Mouse (Mus musculus) testis, adult 10 weeks (tissue): ENCODE results near the gene Dxo. TPM values are rescaled to one million over a fixed set of nuclear protein-coding genes. Genes with fewer than 3 reads are reported as not detected.

Source experiments
- polyA plus RNA-seq: library from polyadenylated mRNA; stranded (reverse); fragments of 350-450 nt; fragmentation: Illumina TruSeq; extraction: RNeasy Lipid Tissue Mini Kit (QIAGEN cat#74804); gene quantifications from one replicate; pipeline ENCODE4 v1.2.3, GENCODE M21; 2014; ENCODE audit warnings: low read depth, low replicate concordance

The Dxo gene
- 5.8 TPM for polyA plus RNA-seq

GRCm38 (mm10) chr17:34836856-34837221, at the start of gene Dxo, which contains the start of gene Stk19:
Gene Dxo (plus strand): TSS chr17:34837019.
Gene Stk19 (minus strand): TSS chr17:34836945.

GRCm38 (mm10) chr17:34804301-34804700, 32.5 kb upstream of the Dxo start, which contains the start of gene Cyp21a1:
Gene Cyp21a1 (minus strand): TSS chr17:34804561.

GRCm38 (mm10) chr17:34849722-34850516, 13.1 kb downstream of the Dxo start, which contains the start of the genes Skiv2l and Nelfe:
Gene Skiv2l (minus strand): TSS chr17:34850210.
Gene Nelfe (plus strand): TSS chr17:34850391.

GRCm38 (mm10) chr17:34862416-34863081, 25.7 kb downstream of the Dxo start, which contains the start of gene Cfb:
Gene Cfb (minus strand): TSS chr17:34862518.

GRCm38 (mm10) chr17:34879336-34879879, 42.6 kb downstream of the Dxo start, which contains the start of gene Zbtb12:
Gene Zbtb12 (plus strand): TSS chr17:34879483.

GRCm38 (mm10) chr17:34881683-34882310, 45.0 kb downstream of the Dxo start, which contains the start of gene Gm20547:
Gene Gm20547 (minus strand): TSS chr17:34882042.

Other genes starting within 250 kb of the Dxo start
- not detected for gene Gpsm3, start 247.2 kb upstream of the Dxo start, polyA plus RNA-seq
- 3.5 TPM for gene Pbx2, start 245.8 kb upstream of the Dxo start, polyA plus RNA-seq
- not detected for gene Ager, start 239.2 kb upstream of the Dxo start, polyA plus RNA-seq
- gene Rnf5, start 233.3 kb upstream of the Dxo start, polyA plus RNA-seq: 7.4 TPM
- 14.5 TPM for gene Agpat1, start 232.8 kb upstream of the Dxo start, polyA plus RNA-seq
- gene Egfl8, start 221.0 kb upstream of the Dxo start, polyA plus RNA-seq: not detected
- 2.6 TPM for gene Ppt2, start 208.5 kb upstream of the Dxo start, polyA plus RNA-seq
- gene Prrt1, start 207.5 kb upstream of the Dxo start, polyA plus RNA-seq: 0.24 TPM
- gene Fkbpl, start 192.3 kb upstream of the Dxo start, polyA plus RNA-seq: 119 TPM
- gene Atf6b, start 189.9 kb upstream of the Dxo start, polyA plus RNA-seq: 1.6 TPM
- not detected for gene Tnxb, start 166.5 kb upstream of the Dxo start, polyA plus RNA-seq
- gene C4b, start 93.1 kb upstream of the Dxo start, polyA plus RNA-seq: 1.2 TPM
- gene Cyp21a1, start 32.5 kb upstream of the Dxo start, polyA plus RNA-seq: not detected
- 8.2 TPM for gene Stk19, start 74 bp upstream of the Dxo start, polyA plus RNA-seq
- 7.9 TPM for gene Skiv2l, start 13.2 kb downstream of the Dxo start, polyA plus RNA-seq
- 10.0 TPM for gene Nelfe, start 13.4 kb downstream of the Dxo start, polyA plus RNA-seq
- 0.43 TPM for gene Cfb, start 25.5 kb downstream of the Dxo start, polyA plus RNA-seq
- gene Zbtb12, start 42.5 kb downstream of the Dxo start, polyA plus RNA-seq: 0.18 TPM
- 0.08 TPM for gene Gm20547, start 45.0 kb downstream of the Dxo start, polyA plus RNA-seq
- gene C2, start 61.2 kb downstream of the Dxo start, polyA plus RNA-seq: 6.5 TPM
- gene Ehmt2, start 61.5 kb downstream of the Dxo start, polyA plus RNA-seq: 25.4 TPM
- not detected for gene Slc44a4, start 77.4 kb downstream of the Dxo start, polyA plus RNA-seq
- 0.41 TPM for gene Neu1, start 94.2 kb downstream of the Dxo start, polyA plus RNA-seq
- 0.56 TPM for gene Hspa1b, start 122.2 kb downstream of the Dxo start, polyA plus RNA-seq
- gene Gm20481, start 132.9 kb downstream of the Dxo start, polyA plus RNA-seq: not detected
- 0.57 TPM for gene Hspa1a, start 135.1 kb downstream of the Dxo start, polyA plus RNA-seq
- 215 TPM for gene Hspa1l, start 135.7 kb downstream of the Dxo start, polyA plus RNA-seq
- gene Lsm2, start 144.8 kb downstream of the Dxo start, polyA plus RNA-seq: 115 TPM
- gene Vars, start 164.0 kb downstream of the Dxo start, polyA plus RNA-seq: 53.6 TPM
- 0.15 TPM for gene Vwa7, start 179.6 kb downstream of the Dxo start, polyA plus RNA-seq
- not detected for gene Sapcd1, start 191.0 kb downstream of the Dxo start, polyA plus RNA-seq
- 8.7 TPM for gene Msh5, start 209.7 kb downstream of the Dxo start, polyA plus RNA-seq
- gene Clic1, start 212.9 kb downstream of the Dxo start, polyA plus RNA-seq: 10.5 TPM
- 0.56 TPM for gene Ddah2, start 222.0 kb downstream of the Dxo start, polyA plus RNA-seq
- 19.3 TPM for gene Ly6g6c, start 228.4 kb downstream of the Dxo start, polyA plus RNA-seq
- 1.5 TPM for gene Mpig6b, start 229.2 kb downstream of the Dxo start, polyA plus RNA-seq
- not detected for gene Ly6g6e, start 239.9 kb downstream of the Dxo start, polyA plus RNA-seq
- gene Ly6g6d, start 241.0 kb downstream of the Dxo start, polyA plus RNA-seq: not detected
- gene Ly6g6f, start 248.6 kb downstream of the Dxo start, polyA plus RNA-seq: not detected